Mouse (Mus musculus): ENCODE data around the gene Dennd4a. TPM values are rescaled to one million over a fixed set of nuclear protein-coding genes. Genes with fewer than 3 reads are reported as not detected.

The Dennd4a gene
- total RNA-seq, 2 experiments from 2014 or later = 2.6 to 3.5 TPM

DNA sequence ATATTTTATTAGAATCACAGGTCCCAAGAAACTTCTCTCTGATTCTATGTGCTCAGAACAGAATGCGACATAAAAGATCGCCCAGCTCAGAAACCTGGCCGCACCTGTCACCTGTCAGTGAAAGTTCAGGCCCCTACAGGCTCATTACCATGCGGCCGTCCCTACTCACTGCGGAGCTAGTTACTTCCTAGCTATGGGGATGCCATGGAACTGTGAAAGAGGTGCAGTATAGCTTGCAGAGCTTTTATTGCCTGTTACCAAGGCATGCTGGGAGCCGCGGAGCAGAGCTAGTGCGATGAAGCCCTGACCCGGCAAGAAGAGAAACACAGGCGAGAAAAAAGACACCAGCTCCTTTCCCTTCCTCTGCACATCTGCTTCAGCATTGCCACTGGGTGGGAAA is 132.9 kb downstream of the Dennd4a start:
- DNase-seq = no peak
- intact Hi-C loops (cut with DNase I) = no loop called here

DNA sequence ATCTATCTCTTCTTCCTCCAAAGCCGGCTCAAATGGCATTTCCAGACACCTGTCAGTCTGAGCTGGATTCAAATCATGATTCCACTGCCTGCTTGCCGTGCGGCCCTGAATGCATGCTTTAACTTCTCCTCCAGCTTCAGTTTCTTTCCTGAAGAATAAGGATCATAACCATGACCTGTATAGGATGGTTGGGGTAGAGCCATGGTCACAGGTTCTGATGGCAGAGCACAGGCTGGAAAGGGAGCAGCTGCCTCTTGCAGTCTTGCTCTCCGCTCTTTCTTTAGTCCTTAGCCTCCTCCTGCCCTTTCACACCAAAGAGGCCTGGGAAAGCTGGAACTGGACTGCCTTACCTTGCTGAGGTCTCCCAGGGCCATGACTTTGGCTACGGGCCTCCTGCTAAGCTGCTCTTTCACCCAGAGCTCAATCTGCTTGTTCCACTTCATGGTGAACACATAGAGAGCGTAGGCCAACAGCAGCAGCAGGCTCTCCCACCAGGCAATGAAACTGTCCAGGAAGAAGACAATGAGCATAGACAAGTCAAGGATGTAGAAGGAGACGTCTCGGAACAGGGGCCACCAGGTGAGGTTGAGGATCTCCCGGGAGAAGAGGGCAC is 136.4 kb downstream of the Dennd4a start:
- intact Hi-C loops (cut with DNase I) = no loop called here

DNA sequence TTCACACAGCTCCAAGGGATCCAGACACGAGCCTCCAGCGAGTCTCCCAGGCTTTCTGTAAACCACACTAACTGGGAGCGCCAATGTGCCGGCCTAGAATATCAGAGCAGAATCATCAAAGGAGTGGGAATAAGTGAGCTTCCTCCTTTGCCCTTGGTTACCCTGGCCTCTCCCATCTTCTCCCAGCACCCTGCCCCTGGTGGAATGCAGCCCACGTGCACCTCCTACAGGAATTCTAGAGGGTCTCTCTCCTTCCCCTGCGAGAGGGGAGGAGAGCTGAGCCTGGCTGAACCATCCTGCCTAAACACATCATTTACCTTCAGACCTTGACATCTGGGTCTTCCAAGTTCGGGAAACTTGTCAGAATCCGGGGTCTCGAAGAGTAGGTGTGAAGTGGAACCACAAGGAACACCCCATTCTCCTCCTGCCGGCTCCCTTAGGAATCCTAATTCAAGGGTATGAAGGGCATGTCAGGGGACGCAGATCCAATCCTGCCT is 140.1 kb downstream of the Dennd4a start, which contains the start of gene Slc24a1:
Slc24a1 (minus strand) TSS at position 447 of the 497 bp plus-strand sequence.
- no peak for DNase-seq
- intact Hi-C loops (cut with DNase I) = no loop called here

More for the DNA sequence above, 136.4 kb downstream of the Dennd4a start:
- DNase-seq = no peak

DNA sequence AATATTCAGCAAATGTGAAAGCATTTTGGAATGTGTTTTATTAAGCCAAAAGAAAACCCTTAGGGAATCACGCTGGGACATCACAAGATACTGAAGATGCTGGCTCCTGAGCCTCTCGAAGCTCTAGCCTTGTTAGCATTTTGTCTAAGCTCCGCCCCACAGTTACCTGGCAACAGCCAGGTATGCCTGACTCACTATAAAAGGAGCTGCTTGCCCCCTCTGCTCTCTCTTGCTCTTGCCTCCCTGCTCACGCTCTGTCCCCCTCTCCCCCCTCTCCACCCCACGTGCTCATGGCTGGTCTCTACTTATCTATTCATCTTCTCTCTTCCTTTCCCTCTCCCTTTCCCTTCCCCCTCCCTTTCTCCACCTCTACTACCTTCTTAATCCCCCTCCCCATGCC is 140.9 kb downstream of the Dennd4a start:
- intact Hi-C loops (cut with DNase I) = no loop called here

DNA sequence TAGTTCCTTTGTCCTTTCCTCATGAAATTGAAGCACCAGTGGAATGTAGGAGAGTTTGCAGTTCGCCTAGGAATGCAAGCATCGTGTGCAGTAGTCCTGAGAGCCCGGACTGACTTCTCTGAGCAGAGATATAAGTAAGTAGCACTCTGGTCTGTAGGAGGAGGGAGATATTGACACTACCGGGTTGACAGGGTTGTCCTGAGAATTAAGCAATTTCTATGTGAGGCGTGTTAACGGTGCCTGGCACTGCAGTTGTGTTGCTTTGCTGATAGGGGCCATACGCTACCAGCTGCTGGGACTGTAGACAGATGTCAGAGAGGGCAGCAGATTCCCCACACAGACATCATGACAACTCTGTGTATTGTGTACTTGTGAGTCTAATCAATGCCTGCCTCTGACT is 142.1 kb downstream of the Dennd4a start:
- DNase-seq = no peak
- intact Hi-C loops (cut with DNase I) = no loop called here

More for the DNA sequence above, 140.9 kb downstream of the Dennd4a start:
- DNase-seq = no peak

DNA sequence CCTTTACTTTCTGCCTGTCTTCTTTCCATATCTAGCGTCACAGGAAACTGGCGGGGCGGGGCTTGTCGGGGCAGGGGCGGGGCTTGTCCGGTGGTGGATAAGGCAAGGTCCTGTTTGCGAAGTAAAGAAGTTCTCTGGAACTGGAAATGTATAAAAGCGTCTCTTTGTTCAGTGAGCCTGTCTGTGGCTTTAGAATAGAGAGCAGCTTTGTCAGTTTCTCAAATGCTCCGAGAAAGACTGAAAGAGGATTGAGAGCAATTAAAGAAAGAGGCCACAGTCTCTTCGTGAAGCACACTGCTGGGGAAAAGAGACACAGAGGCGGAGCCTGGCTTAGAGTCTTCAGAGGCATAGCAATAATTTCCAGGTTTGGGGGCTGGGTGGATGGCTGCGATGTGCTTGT is 145.2 kb downstream of the Dennd4a start:
- DNase-seq = no peak
- intact Hi-C loops (cut with DNase I) = no loop called here

DNA sequence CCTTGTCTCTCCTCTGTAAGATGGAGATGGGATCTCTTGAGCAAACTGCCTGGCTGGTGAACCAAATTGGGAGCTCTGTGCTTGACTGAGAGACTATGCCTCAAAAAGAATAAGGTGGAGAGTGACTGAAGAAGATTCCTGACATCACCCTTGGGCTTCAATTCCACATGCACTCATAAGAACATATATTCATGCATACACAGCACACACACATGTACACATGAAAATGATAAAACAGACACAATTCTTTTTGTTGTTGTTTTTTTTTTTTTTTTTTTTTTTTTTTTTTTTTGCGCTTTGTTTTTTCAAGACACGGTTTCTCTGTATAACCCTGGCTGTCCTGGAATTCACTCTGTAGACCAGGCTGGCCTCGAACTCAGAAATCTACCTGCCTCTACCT is 146.1 kb downstream of the Dennd4a start:
- DNase-seq = no peak
- intact Hi-C loops (cut with DNase I) = no loop called here

DNA sequence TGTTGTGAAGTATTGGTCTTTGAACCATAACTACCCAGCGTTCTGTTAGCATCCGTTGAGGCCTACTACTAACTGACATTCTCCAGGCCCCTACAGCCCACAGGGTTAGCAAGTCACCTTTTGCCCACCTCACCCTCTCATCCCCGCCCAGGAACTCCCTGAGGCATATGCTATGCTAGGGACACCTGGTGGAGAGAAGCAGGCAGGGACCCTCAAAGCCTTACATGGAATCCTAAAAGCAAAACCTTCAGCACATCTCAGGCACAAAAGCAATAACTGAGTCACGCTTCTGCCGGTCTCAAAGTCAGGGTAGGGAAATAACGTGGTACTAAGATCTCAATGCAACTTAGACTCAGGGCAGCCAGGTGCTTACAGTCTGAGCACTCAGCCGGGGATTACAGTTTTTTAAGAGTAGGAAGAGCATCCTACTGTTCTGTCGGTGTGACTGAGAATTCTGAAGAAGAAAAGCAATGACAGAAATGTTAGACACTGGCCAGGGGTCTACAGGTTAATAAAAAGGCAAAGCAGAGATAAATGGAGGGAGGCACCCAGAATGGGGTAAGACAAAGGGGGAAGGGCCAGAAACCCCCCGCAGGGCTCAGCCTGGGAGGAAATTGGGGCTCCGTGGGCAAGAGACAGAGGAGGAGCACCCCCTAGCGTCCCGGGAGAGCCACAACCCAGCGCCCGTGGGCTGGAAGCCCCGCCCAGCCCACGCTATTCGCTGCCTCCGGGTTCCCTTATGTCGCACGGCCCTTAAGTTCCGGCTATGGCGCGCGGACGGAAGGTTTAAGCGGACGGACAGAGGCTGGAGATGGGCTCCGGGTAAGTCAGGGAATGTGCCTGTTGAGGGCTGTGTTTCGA is 149.2 kb downstream of the Dennd4a start, which contains the start of gene Ints14:
Ints14 (plus strand) TSS at position 789 of the 861 bp plus-strand sequence.
- DNase-seq = peak; percentile 94 to 99
- intact Hi-C loops (cut with DNase I) = loop anchor here (5.0 kb wide), 1 partner anchor 183 kb away; no protein-coding TSS in a partner anchor

DNA sequence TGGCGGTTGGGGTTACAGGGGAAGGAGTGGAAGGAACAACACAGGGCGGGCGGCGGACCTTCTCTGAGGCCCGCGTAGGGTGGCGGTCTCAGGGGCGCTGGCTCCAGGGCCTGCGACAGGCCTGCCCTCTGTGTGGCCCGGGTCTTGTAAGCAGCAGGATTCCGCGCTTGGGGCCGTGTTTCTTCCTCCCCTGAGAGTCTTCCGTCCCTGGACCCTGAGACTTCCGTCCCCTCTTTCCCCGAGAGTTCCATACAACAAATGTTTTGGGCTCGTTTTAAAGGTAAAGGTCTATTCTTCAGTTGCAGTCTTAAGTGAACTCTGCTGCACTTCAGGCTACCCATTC is 149.8 kb downstream of the Dennd4a start:
- intact Hi-C loops (cut with DNase I) = loop anchor here (5.0 kb wide), 1 partner anchor 184 kb away; no protein-coding TSS in a partner anchor
- DNase-seq = no peak

Other genes with a start within 250 kb of the Dennd4a start
- 10 to 100 TPM; 89.1 to 95.6 TPM for gene Rab11a, start 73.6 kb upstream of the Dennd4a start, total RNA-seq (2021)
- gene Slc24a1, start 140.3 kb downstream of the Dennd4a start, total RNA-seq (2021) = under 1 TPM in 1 of 2 experiments, not detected in 1; 0.05 TPM
- gene Ints14, start 149.6 kb downstream of the Dennd4a start, total RNA-seq (2021) = 10 to 100 TPM; 16.0 to 16.3 TPM
- 10 to 100 TPM in 1 of 2 experiments, 1 to 10 TPM in 1; 9.1 to 10.3 TPM for gene Hacd3, start 210.4 kb downstream of the Dennd4a start, total RNA-seq (2021)
- 100 to 1,000 TPM in 1 of 2 experiments, 10 to 100 TPM in 1; 98.7 to 117 TPM for gene Dpp8, start 221.1 kb downstream of the Dennd4a start, total RNA-seq (2021)

Measured in gastrocnemius, postnatal 36 days (tissue).